Mouse (Mus musculus): ENCODE measurements around the gene Ccdc134. TPM values are rescaled to one million over a fixed set of nuclear protein-coding genes. Genes with fewer than 3 reads are reported as not detected.

Gene Ccdc134
- polyA plus RNA-seq, 1 experiment, result 14.7 TPM

GRCm38 (mm10) chr15:82166240-82167100 is 38.7 kb downstream of the Ccdc134 start:
- H3K27ac ChIP-seq (ENCODE audit: insufficient read depth, low read depth, low read length), result no peak overlapping the region
- TF ChIP-seq CTCF (IDR thresholded peaks at IDR 0.05; ENCODE audit: low read depth, low read length) (no peak), POLR2A (IDR thresholded peaks at IDR 0.05; ENCODE audit: borderline replicate concordance, low read depth, low read length) (no peak)
- H3K4me1 ChIP-seq (ENCODE audit: control insufficient read depth, insufficient read depth, low read length), result peaks cover 25% of the 10 kb centered on the region
- H3K4me3 ChIP-seq (ENCODE audit: insufficient read depth, low read length), result no peak overlapping the region

- Histone ChIP-seq H3K4me1 (ENCODE audit: control insufficient read depth, insufficient read depth, low read length) (peaks cover 23% of the 10 kb centered on the region), H3K4me3 (ENCODE audit: insufficient read depth, low read length) (no peak overlapping the region), H3K27ac (ENCODE audit: insufficient read depth, low read depth, low read length) (no peak overlapping the region)
- TF ChIP-seq CTCF (IDR thresholded peaks at IDR 0.05; ENCODE audit: low read depth, low read length) (no peak), POLR2A (IDR thresholded peaks at IDR 0.05; ENCODE audit: borderline replicate concordance, low read depth, low read length) (no peak)
Measured at GRCm38 (mm10) chr15:82167201-82168168, 39.8 kb downstream of the Ccdc134 start.

GRCm38 (mm10) chr15:82169671-82170070 is 41.9 kb downstream of the Ccdc134 start:
- H3K27ac ChIP-seq (ENCODE audit: insufficient read depth, low read depth, low read length), result no peak overlapping the region
- no peak overlapping the region for H3K4me3 ChIP-seq (ENCODE audit: insufficient read depth, low read length)
- H3K4me1 ChIP-seq (ENCODE audit: control insufficient read depth, insufficient read depth, low read length), result peaks cover 4% of the 10 kb centered on the region; the same call in 1 of the 2 replicates
- TF ChIP-seq POLR2A (IDR thresholded peaks at IDR 0.05; ENCODE audit: borderline replicate concordance, low read depth, low read length), result no peak
- TF ChIP-seq CTCF (IDR thresholded peaks at IDR 0.05; ENCODE audit: low read depth, low read length), result no peak

- no peaks in the 10 kb centered on the region for H3K4me1 ChIP-seq (ENCODE audit: control insufficient read depth, insufficient read depth, low read length)
- no peak overlapping the region for H3K27ac ChIP-seq (ENCODE audit: insufficient read depth, low read depth, low read length)
- no peak for TF ChIP-seq POLR2A (IDR thresholded peaks at IDR 0.05; ENCODE audit: borderline replicate concordance, low read depth, low read length)
- no peak for TF ChIP-seq CTCF (IDR thresholded peaks at IDR 0.05; ENCODE audit: low read depth, low read length)
- H3K4me3 ChIP-seq (ENCODE audit: insufficient read depth, low read length), result no peak overlapping the region
Measured at GRCm38 (mm10) chr15:82170437-82171377, 43.0 kb downstream of the Ccdc134 start.

- Histone ChIP-seq H3K4me3 (ENCODE audit: insufficient read depth, low read length) (no peak overlapping the region), H3K4me1 (ENCODE audit: control insufficient read depth, insufficient read depth, low read length) (no peaks in the 10 kb centered on the region), H3K27ac (ENCODE audit: insufficient read depth, low read depth, low read length) (no peak overlapping the region)
- TF ChIP-seq CTCF (IDR thresholded peaks at IDR 0.05; ENCODE audit: low read depth, low read length), result no peak
- TF ChIP-seq POLR2A (IDR thresholded peaks at IDR 0.05; ENCODE audit: borderline replicate concordance, low read depth, low read length), result no peak
Measured at GRCm38 (mm10) chr15:82172648-82173047, 44.9 kb downstream of the Ccdc134 start.

GRCm38 (mm10) chr15:82175091-82175490 is 47.4 kb downstream of the Ccdc134 start:
- H3K4me3 ChIP-seq (ENCODE audit: insufficient read depth, low read length), result no peak overlapping the region
- H3K27ac ChIP-seq (ENCODE audit: insufficient read depth, low read depth, low read length), result no peak overlapping the region
- H3K4me1 ChIP-seq (ENCODE audit: control insufficient read depth, insufficient read depth, low read length), result no peaks in the 10 kb centered on the region
- TF ChIP-seq POLR2A (IDR thresholded peaks at IDR 0.05; ENCODE audit: borderline replicate concordance, low read depth, low read length), result no peak
- no peak for TF ChIP-seq CTCF (IDR thresholded peaks at IDR 0.05; ENCODE audit: low read depth, low read length)

- Histone ChIP-seq H3K4me1 (ENCODE audit: control insufficient read depth, insufficient read depth, low read length) (no peaks in the 10 kb centered on the region), H3K4me3 (ENCODE audit: insufficient read depth, low read length) (no peak overlapping the region), H3K27ac (ENCODE audit: insufficient read depth, low read depth, low read length) (no peak overlapping the region)
- no peak for TF ChIP-seq CTCF (IDR thresholded peaks at IDR 0.05; ENCODE audit: low read depth, low read length)
- TF ChIP-seq POLR2A (IDR thresholded peaks at IDR 0.05; ENCODE audit: borderline replicate concordance, low read depth, low read length), result no peak
Measured at GRCm38 (mm10) chr15:82177743-82178290, 50.1 kb downstream of the Ccdc134 start.

GRCm38 (mm10) chr15:82181131-82181530 is 53.4 kb downstream of the Ccdc134 start:
- no peak overlapping the region for H3K27ac ChIP-seq (ENCODE audit: insufficient read depth, low read depth, low read length)
- H3K4me1 ChIP-seq (ENCODE audit: control insufficient read depth, insufficient read depth, low read length), result no peaks in the 10 kb centered on the region
- no peak for TF ChIP-seq CTCF (IDR thresholded peaks at IDR 0.05; ENCODE audit: low read depth, low read length)
- no peak for TF ChIP-seq POLR2A (IDR thresholded peaks at IDR 0.05; ENCODE audit: borderline replicate concordance, low read depth, low read length)
- H3K4me3 ChIP-seq (ENCODE audit: insufficient read depth, low read length), result no peak overlapping the region

Data from bone marrow macrophage, adult 2 months (primary cell).